Mouse (Mus musculus) cerebellum, adult 2 months (tissue): Measurements from ENCODE around the gene Sdc3.

Source experiments
- CTCF ChIP-seq: fragments of 200-500 bp; IDR thresholded peaks from 2 replicates; pipeline ENCODE4 v1.5.1; 2011; ENCODE audit warnings: low read depth, mild to moderate bottlenecking, control low read depth, low read length, moderate library complexity, borderline replicate concordance; ENCODE audit not compliant: insufficient read depth
- POLR2A ChIP-seq: fragments of 200-500 bp; IDR thresholded peaks from 2 replicates; pipeline ENCODE4 v1.6.1; 2011; ENCODE audit warnings: low read length, control low read depth, borderline replicate concordance; ENCODE audit not compliant: insufficient read depth

DNA sequence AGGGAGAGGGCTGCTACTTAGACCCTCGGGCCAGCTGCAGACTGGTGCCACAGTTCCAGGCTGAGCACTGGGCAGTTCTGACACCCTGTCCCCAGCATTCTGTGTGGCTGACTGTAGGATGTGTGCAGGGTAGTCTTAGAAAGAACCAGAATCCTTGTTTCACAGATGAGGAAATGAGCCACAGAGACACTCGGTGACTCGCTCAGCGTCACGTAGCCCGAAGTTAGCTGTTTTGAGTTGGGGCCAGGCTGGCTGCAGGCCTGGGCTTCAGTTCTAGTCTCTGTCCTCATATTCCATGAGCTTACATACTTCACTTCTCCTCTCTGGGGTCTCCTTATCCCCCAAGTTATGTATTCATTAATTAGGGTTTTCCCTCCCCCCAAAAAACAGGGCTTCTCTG, 3.6 kb downstream of the Sdc3 start:
- no peak for TF ChIP-seq CTCF
- TF ChIP-seq POLR2A, result no peak
